ENCODE assay signal across 7 mouse cellular contexts in the genomic region with DNA sequence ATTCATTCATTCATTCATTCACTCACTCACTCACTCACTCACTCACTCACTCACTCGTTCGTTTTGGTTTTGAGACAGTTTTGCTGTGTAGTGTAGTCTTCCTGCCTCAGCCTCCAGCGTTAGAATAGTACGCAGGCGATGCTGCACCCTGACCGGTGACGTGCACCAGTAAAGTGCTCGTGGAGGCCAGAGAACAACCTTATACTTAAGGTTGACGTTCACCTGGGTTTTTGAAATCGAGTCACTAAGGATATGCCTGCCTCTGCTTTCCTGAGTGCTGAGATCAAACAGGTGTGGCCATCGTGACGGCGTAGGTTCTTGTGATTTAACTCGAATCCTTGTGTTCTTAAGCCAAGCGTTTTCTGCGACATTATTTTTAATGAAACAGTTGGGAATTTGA. TPM values are rescaled to one million over a fixed set of nuclear protein-coding genes. Genes with fewer than 3 reads are reported as not detected.
DNase-seq lines count a peak whose midpoint lies in the region; ATAC-seq and TF ChIP-seq lines count a peak whose summit lies in the region.

No protein-coding gene starts in this region.

- peaks cover 5% of the 10 kb centered on the region; the same call in 1 of the 2 replicates for H3K4me1 ChIP-seq in lung, embryonic 14.5 days (ENCODE audit: insufficient read depth)
- peaks cover 6% of the 10 kb centered on the region; the same call in 1 of the 2 replicates for H3K4me1 ChIP-seq in heart, postnatal 0 days (ENCODE audit: control insufficient read depth, insufficient read depth)
- H3K4me1 ChIP-seq in liver, embryonic 11.5 days (replicated peaks; ENCODE audit: control insufficient read depth, insufficient read depth, low read length) = peaks cover 5% of the 10 kb centered on the region
- H3K4me1 ChIP-seq in neural tube, embryonic 12.5 days = peaks cover 6% of the 10 kb centered on the region

- ATAC-seq in lung, embryonic 14.5 days (ENCODE audit: insufficient read depth) = peak; percentile 41
- no peak for ATAC-seq in heart, postnatal 0 days (ENCODE audit: insufficient read depth, low read depth)
- peak; percentile 42 for ATAC-seq in liver, embryonic 11.5 days (replicated peaks; ENCODE audit: low FRiP score)
- ATAC-seq in neural tube, embryonic 12.5 days (ENCODE audit: low FRiP score, low read depth) = peak; percentile 24

- H3K4me2 ChIP-seq in lung, embryonic 14.5 days = peak overlapping the region; percentile 79
- peak overlapping the region; percentile 86 for H3K4me2 ChIP-seq in heart, postnatal 0 days (ENCODE audit: low read depth, low read length)
- peak overlapping the region; percentile 76 for H3K4me2 ChIP-seq in liver, embryonic 11.5 days
- peak overlapping the region; percentile 69 for H3K4me2 ChIP-seq in neural tube, embryonic 12.5 days (replicated peaks)

- H3K9ac ChIP-seq in lung, embryonic 14.5 days = peak overlapping the region; percentile 46
- peak overlapping the region; percentile 89 for H3K9ac ChIP-seq in heart, postnatal 0 days (replicated peaks; ENCODE audit: low read depth, low read length)
- peak overlapping the region; percentile 62 for H3K9ac ChIP-seq in liver, embryonic 11.5 days (ENCODE audit: low read depth, low read length)
- peak overlapping the region; percentile 87; the same call in 1 of the 2 replicates for H3K9ac ChIP-seq in neural tube, embryonic 12.5 days

- H3K27me3 ChIP-seq in lung, embryonic 14.5 days (ENCODE audit: insufficient read depth, low read length) = no peaks in the 10 kb centered on the region
- H3K27me3 ChIP-seq in heart, postnatal 0 days (ENCODE audit: control insufficient read depth, insufficient read depth, low read length) = no peaks in the 10 kb centered on the region
- H3K27me3 ChIP-seq in liver, embryonic 11.5 days (replicated peaks; ENCODE audit: control insufficient read depth, insufficient read depth, low read length) = no peaks in the 10 kb centered on the region
- no peaks in the 10 kb centered on the region for H3K27me3 ChIP-seq in neural tube, embryonic 12.5 days (replicated peaks)

- 25% methylated on average over 16 of the region's 16 CpGs for WGBS in lung, embryonic 14.5 days
- 22% methylated on average over 16 of the region's 16 CpGs for WGBS in heart, postnatal 0 days
- WGBS in liver, embryonic 11.5 days = 21% methylated on average over 16 of the region's 16 CpGs
- 34% methylated on average over 16 of the region's 16 CpGs for WGBS in neural tube, embryonic 12.5 days

- no peak for DNase-seq in lung, embryonic 14.5 days
- no peak for DNase-seq in lung, postnatal 10 days
- DNase-seq in brain, adult 2 months (ENCODE audit: low read depth, low spot score) = peak; percentile 33
- DNase-seq in heart, postnatal 0 days (ENCODE audit: low spot score) = peak; percentile 21
- no peak for DNase-seq in liver, embryonic 11.5 days (ENCODE audit: low spot score)
- DNase-seq in gastrocnemius, postnatal 14 days = no peak

- intact Hi-C loops in gastrocnemius, postnatal 14 days (cut with DNase I; ENCODE audit: low total_unique reads) = loop anchor here (10.0 kb wide), 1 partner anchor 60 kb away; the partner anchor contains the start of gene Spast

- 0 out of 2 replicates have a peak, but pooled peaks cover 4% of the 10 kb centered on the region for H3K36me3 ChIP-seq in lung, embryonic 14.5 days (ENCODE audit: insufficient read depth)
- no peaks in the 10 kb centered on the region for H3K36me3 ChIP-seq in heart, postnatal 0 days (replicated peaks; ENCODE audit: control insufficient read depth, insufficient read depth, low read length)
- no peaks in the 10 kb centered on the region for H3K36me3 ChIP-seq in liver, embryonic 11.5 days (ENCODE audit: control insufficient read depth, insufficient read depth, low read length)
- H3K36me3 ChIP-seq in neural tube, embryonic 12.5 days = no peaks in the 10 kb centered on the region; the same call in 1 of the 2 replicates

- TF ChIP-seq CTCF in lung, embryonic 14.5 days (IDR thresholded peaks at IDR 0.05; ENCODE audit: low read depth) = no peak
- no peak for TF ChIP-seq CTCF in heart, postnatal 0 days (IDR thresholded peaks at IDR 0.05; ENCODE audit: low read depth)

- no peak overlapping the region for H3K27ac ChIP-seq in lung, embryonic 14.5 days (ENCODE audit: low read depth)
- peak overlapping the region; percentile 83 for H3K27ac ChIP-seq in heart, postnatal 0 days (ENCODE audit: low read depth)
- H3K27ac ChIP-seq in liver, embryonic 11.5 days (ENCODE audit: low read depth, low read length) = peak overlapping the region; percentile 3; the same call in 1 of the 2 replicates
- H3K27ac ChIP-seq in neural tube, embryonic 12.5 days = no peak overlapping the region

- no peaks in the 10 kb centered on the region for H3K9me3 ChIP-seq in lung, embryonic 14.5 days (ENCODE audit: low read depth, low read length)
- H3K9me3 ChIP-seq in heart, postnatal 0 days (replicated peaks; ENCODE audit: control insufficient read depth, low read length) = no peaks in the 10 kb centered on the region
- no peaks in the 10 kb centered on the region for H3K9me3 ChIP-seq in liver, embryonic 11.5 days (ENCODE audit: control insufficient read depth, low read length)
- H3K9me3 ChIP-seq in neural tube, embryonic 12.5 days = no peaks in the 10 kb centered on the region

- H3K4me3 ChIP-seq in lung, embryonic 14.5 days (ENCODE audit: low read depth, low read length) = peak overlapping the region; percentile 96
- H3K4me3 ChIP-seq in heart, postnatal 0 days (ENCODE audit: low read depth, low read length) = peak overlapping the region; percentile 77
- H3K4me3 ChIP-seq in liver, embryonic 11.5 days (ENCODE audit: low read depth, low read length) = peak overlapping the region; percentile 77
- H3K4me3 ChIP-seq in neural tube, embryonic 12.5 days = peak overlapping the region; percentile 90

- no peak for TF ChIP-seq EP300 in heart, postnatal 0 days (IDR thresholded peaks at IDR 0.05; ENCODE audit: low read depth)

RNA-seq across cellular contexts. Expression of gene Slc30a6, which starts 0.6 kb away (rescaled TPM):
- polyA plus RNA-seq in lung, embryonic 14.5 days (2014; fragmentation: Nextera tagmentation; extraction: Ambion mirVana) = 40.0 and 42.6 TPM in 2 replicates
- 18.4 and 27.7 TPM in 2 replicates for total RNA-seq in heart, postnatal 0 days (2014; rRNA removed; ENCODE audit: low replicate concordance)
- polyA plus RNA-seq in heart, postnatal 0 days (2015; fragmentation: Nextera tagmentation; extraction: Ambion mirVana) = 19.9 and 20.4 TPM in 2 replicates
- 35.1 and 37.9 TPM in 2 replicates for polyA plus RNA-seq in liver, embryonic 11.5 days (2014; fragmentation: Nextera tagmentation; extraction: Ambion mirVana)
- 26.6 and 28.7 TPM in 2 replicates for polyA plus RNA-seq in neural tube, embryonic 12.5 days (2016; fragmentation: Nextera tagmentation; extraction: Ambion mirVana)
- 1 to 10 TPM; 6.6 to 7.1 TPM for total RNA-seq in gastrocnemius, postnatal 14 days (2021)

RNA-seq across cellular contexts. Expression of gene Spast, which starts 56.1 kb away (rescaled TPM):
- 25.8 and 26.7 TPM in 2 replicates for polyA plus RNA-seq in lung, embryonic 14.5 days (2014; fragmentation: Nextera tagmentation; extraction: Ambion mirVana)
- total RNA-seq in heart, postnatal 0 days (2014; rRNA removed; ENCODE audit: low replicate concordance) = 27.0 and 29.9 TPM in 2 replicates
- 10.3 and 10.5 TPM in 2 replicates for polyA plus RNA-seq in heart, postnatal 0 days (2015; fragmentation: Nextera tagmentation; extraction: Ambion mirVana)
- polyA plus RNA-seq in liver, embryonic 11.5 days (2014; fragmentation: Nextera tagmentation; extraction: Ambion mirVana) = 15.8 and 17.7 TPM in 2 replicates
- polyA plus RNA-seq in neural tube, embryonic 12.5 days (2016; fragmentation: Nextera tagmentation; extraction: Ambion mirVana) = 55.9 TPM in 2 replicates
- 10 to 100 TPM; 37.2 to 42.2 TPM for total RNA-seq in gastrocnemius, postnatal 14 days (2021)

Comparison
In these comparisons a context has a peak if more than half of its experiments do, and no peak if none do; other contexts are left out.
1. DNase-seq: peak in brain, adult 2 months (single experiment) and heart, postnatal 0 days (single experiment); none in lung, embryonic 14.5 days (single experiment), lung, postnatal 10 days (single experiment), liver, embryonic 11.5 days (single experiment) and gastrocnemius, postnatal 14 days (single experiment).
2. H3K27ac ChIP-seq: peak in heart, postnatal 0 days (single experiment) and liver, embryonic 11.5 days (single experiment); none in lung, embryonic 14.5 days (single experiment) and neural tube, embryonic 12.5 days (single experiment).
3. Peak in every context shown above with its lines, with median percentiles within 50 percentile points of each other: H3K4me2 ChIP-seq, H3K4me3 ChIP-seq and H3K9ac ChIP-seq.